Mouse (Mus musculus): ENCODE results near the gene Thsd7a. TPM values are rescaled to one million over a fixed set of nuclear protein-coding genes. Genes with fewer than 3 reads are reported as not detected.

Thsd7a gene
- polyA plus RNA-seq, 1 experiment from 2014 or later = 5.2 TPM

DNA sequence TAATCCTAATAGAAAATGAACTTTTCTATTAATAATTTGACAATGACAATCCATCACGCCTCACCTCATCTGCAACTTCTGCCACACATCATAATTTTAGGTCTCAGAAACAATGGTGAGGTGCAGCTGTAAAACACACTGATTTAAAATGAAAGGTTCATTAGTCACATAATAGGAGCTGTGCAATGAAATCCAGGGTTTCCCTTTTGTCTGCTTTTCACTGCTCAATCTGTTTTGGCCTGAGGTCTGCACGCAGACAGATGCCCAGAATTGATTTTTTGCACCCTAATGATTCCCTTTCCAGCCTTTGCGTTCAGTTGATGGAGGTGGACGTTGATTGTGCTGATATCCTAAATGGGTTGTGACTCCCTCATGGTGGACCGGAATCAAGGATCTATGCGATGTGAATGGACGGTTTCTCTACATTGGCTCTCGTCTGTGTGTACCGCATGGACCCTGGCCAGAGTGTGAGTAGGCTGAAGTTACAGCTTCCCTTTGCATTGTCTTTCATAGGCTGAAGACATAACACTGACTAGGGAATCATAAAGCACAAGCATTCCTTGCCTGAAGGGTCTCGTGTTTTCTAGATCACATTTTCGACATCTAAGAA is 120.5 kb downstream of the Thsd7a start:
- WGBS = 70% methylated on average over 11 of the region's 11 CpGs
- Histone ChIP-seq H3K4me3 (no peak overlapping the region), H3K36me3 (no peaks in the 10 kb centered on the region), H3K4me1 (no peaks in the 10 kb centered on the region), H3K9ac (no peak overlapping the region), H3K9me3 (no peaks in the 10 kb centered on the region), H3K27ac (no peak overlapping the region), H3K4me2 (no peak overlapping the region), H3K27me3 (no peaks in the 10 kb centered on the region)
- ATAC-seq (ENCODE audit: insufficient number of reproducible peaks, low FRiP score, low TSS enrichment, low read depth) = no peak

DNA sequence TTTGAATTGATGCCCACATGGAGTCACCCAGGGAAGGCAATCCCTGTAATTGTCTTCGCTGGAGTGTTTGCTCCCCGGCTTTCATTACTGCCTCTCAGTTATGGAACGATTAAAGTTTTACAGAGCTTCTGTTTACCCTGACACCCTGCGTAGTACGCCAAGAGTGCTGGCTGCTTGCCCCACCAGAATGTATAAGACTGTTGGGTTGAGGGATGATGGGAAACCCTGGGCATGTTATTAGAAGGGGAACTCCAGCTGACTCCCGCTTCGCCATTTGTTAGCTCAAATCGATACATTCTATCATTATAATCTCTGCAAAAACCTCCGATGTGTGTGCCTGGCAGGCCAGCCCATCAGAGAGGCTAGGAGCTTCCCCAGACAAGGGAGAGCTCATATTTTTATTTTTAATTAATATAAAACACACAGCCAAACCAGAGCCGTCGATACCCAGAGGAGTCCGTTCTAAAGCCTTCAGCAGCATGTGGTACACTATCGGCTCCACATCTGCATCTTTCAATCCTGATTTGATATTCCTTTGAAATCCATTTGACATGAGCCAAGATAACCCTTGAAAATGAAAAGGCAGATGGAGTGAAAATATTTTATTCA is 142.5 kb downstream of the Thsd7a start:
- 72% methylated on average over 13 of the region's 13 CpGs for WGBS
- no peaks in the 10 kb centered on the region for H3K9me3 ChIP-seq
- no peaks in the 10 kb centered on the region for H3K36me3 ChIP-seq

GRCm38 (mm10) chr6:12602927-12603326 is 146.3 kb downstream of the Thsd7a start:
- Histone ChIP-seq H3K9ac (no peak overlapping the region), H3K9me3 (no peaks in the 10 kb centered on the region), H3K27me3 (no peaks in the 10 kb centered on the region), H3K36me3 (no peaks in the 10 kb centered on the region), H3K27ac (no peak overlapping the region), H3K4me1 (no peaks in the 10 kb centered on the region), H3K4me2 (no peak overlapping the region), H3K4me3 (no peak overlapping the region)
- no peak for ATAC-seq (ENCODE audit: insufficient number of reproducible peaks, low FRiP score, low TSS enrichment, low read depth)
- WGBS = 68% methylated on average over 2 of the region's 2 CpGs

More for the DNA sequence above, 142.5 kb downstream of the Thsd7a start:
- Histone ChIP-seq H3K4me1 (no peaks in the 10 kb centered on the region), H3K9ac (no peak overlapping the region), H3K4me3 (no peak overlapping the region), H3K4me2 (no peak overlapping the region), H3K27me3 (no peaks in the 10 kb centered on the region), H3K27ac (no peak overlapping the region)
- ATAC-seq (ENCODE audit: insufficient number of reproducible peaks, low FRiP score, low TSS enrichment, low read depth) = no peak

DNA sequence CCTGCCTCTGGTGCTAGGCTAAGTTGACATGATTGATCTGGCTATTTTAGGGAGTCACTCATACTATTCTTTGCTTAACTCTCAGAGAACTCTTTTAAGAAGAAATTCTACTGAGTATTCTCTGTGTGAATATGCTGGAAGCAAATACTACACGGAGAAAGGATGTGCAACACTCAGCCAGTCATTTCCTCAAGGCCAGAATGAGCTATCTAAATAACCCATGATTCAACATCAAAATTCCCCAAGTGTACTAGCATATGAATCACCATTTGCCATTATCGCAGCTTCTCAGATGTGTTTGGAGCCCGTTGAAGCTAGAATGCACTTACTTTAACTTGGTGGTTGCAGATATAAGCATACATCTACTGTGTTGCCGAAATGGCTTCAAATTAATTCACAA is 147.0 kb downstream of the Thsd7a start:
- H3K4me3 ChIP-seq = no peak overlapping the region
- no peak overlapping the region for H3K9ac ChIP-seq
- H3K4me1 ChIP-seq = no peaks in the 10 kb centered on the region
- 86% methylated on average over 4 of the region's 4 CpGs for WGBS
- no peaks in the 10 kb centered on the region for H3K36me3 ChIP-seq
- H3K9me3 ChIP-seq = no peaks in the 10 kb centered on the region
- no peak for ATAC-seq (ENCODE audit: insufficient number of reproducible peaks, low FRiP score, low TSS enrichment, low read depth)
- no peak overlapping the region for H3K4me2 ChIP-seq
- H3K27me3 ChIP-seq = no peaks in the 10 kb centered on the region
- no peak overlapping the region for H3K27ac ChIP-seq

DNA sequence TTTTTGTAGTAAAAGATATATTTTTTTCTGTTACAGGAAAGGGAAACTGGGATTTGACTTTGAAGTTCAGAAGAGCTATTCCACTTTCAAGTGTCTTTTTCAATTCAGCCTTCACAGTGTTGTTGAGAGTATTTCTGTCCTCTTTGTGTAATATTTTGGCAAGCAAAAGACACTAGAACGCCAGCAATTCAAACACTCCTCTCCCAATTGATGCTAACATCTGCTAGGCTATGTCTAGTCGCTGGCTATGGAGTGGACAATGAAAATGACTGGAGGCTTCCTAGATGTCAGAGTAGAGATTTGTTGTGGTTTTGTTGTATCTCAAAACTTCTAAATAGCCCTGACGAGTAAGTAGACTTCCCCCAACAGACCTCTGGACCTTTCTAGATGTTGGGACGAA is 164.8 kb downstream of the Thsd7a start:
- H3K27ac ChIP-seq = no peak overlapping the region
- no peaks in the 10 kb centered on the region for H3K27me3 ChIP-seq
- no peaks in the 10 kb centered on the region for H3K9me3 ChIP-seq
- no peaks in the 10 kb centered on the region for H3K4me1 ChIP-seq
- H3K4me3 ChIP-seq = no peak overlapping the region
- H3K36me3 ChIP-seq = no peaks in the 10 kb centered on the region
- no peak for ATAC-seq (ENCODE audit: insufficient number of reproducible peaks, low FRiP score, low TSS enrichment, low read depth)
- 80% methylated on average over 4 of the region's 4 CpGs for WGBS
- H3K9ac ChIP-seq = no peak overlapping the region
- H3K4me2 ChIP-seq = no peak overlapping the region

- Histone ChIP-seq H3K9ac (no peak overlapping the region), H3K4me2 (no peak overlapping the region), H3K27me3 (no peaks in the 10 kb centered on the region), H3K4me3 (no peak overlapping the region), H3K27ac (no peak overlapping the region), H3K9me3 (no peaks in the 10 kb centered on the region), H3K4me1 (no peaks in the 10 kb centered on the region), H3K36me3 (no peaks in the 10 kb centered on the region)
- 49% methylated on average over 3 of the region's 3 CpGs for WGBS
- ATAC-seq (ENCODE audit: insufficient number of reproducible peaks, low FRiP score, low TSS enrichment, low read depth) = no peak
Measured at GRCm38 (mm10) chr6:12581143-12581542, 168.1 kb downstream of the Thsd7a start.

DNA sequence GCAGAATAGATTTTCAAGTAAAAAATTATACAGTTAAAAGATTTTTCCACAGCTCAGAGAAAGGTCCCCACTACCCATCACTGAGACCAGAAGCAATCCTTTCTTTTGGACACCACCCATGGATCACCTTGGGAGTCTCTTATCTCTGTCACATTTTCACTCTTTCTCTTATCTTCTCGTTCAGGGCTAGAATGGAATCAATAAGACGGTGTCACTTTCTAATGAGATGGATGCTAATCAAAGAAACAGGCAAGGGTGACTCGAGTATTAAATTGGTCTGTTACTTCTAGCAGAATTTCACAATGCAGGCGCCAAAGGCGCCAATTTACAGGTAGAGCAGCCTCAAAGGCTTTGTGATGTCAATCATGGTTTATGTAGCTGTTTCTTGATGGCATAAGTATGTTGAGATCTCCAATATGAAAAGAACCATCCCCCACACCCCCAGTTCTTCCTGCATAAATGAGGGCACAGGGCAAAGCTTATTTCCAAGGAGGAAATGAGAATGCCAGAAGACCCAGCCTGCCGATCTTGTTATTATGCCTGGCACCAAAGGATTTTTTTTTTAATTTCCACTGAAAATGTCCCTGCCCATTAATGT is 173.5 kb downstream of the Thsd7a start:
- Histone ChIP-seq H3K36me3 (no peaks in the 10 kb centered on the region), H3K27ac (no peak overlapping the region), H3K4me1 (no peaks in the 10 kb centered on the region), H3K4me3 (no peak overlapping the region), H3K9ac (no peak overlapping the region), H3K27me3 (no peaks in the 10 kb centered on the region), H3K9me3 (no peaks in the 10 kb centered on the region), H3K4me2 (no peak overlapping the region)
- ATAC-seq (ENCODE audit: insufficient number of reproducible peaks, low FRiP score, low TSS enrichment, low read depth) = no peak
- WGBS = 52% methylated on average over 6 of the region's 6 CpGs

DNA sequence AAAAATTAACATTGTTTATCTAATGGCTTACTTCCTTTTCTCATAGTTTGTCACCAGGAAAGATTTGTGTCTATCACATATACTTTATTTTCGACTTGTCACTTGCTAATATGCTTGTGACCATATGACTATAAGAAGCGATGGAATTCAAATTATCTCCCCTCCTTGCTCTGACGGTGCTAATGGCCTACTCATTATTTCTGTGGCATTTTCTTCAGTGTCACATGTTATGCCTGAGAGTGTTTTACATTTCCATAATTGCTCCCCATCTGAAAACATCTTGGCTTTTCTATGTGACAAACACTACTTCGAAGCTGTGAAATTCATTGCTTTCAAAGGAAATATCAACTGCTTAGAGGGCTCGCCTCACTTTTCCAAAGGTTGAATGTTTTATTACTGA is 177.0 kb downstream of the Thsd7a start:
- ATAC-seq (ENCODE audit: insufficient number of reproducible peaks, low FRiP score, low TSS enrichment, low read depth) = no peak
- 71% methylated on average over 5 of the region's 5 CpGs for WGBS
- Histone ChIP-seq H3K4me2 (no peak overlapping the region), H3K4me3 (no peak overlapping the region), H3K9me3 (no peaks in the 10 kb centered on the region), H3K36me3 (no peaks in the 10 kb centered on the region), H3K4me1 (no peaks in the 10 kb centered on the region), H3K9ac (no peak overlapping the region), H3K27ac (no peak overlapping the region), H3K27me3 (no peaks in the 10 kb centered on the region)

DNA sequence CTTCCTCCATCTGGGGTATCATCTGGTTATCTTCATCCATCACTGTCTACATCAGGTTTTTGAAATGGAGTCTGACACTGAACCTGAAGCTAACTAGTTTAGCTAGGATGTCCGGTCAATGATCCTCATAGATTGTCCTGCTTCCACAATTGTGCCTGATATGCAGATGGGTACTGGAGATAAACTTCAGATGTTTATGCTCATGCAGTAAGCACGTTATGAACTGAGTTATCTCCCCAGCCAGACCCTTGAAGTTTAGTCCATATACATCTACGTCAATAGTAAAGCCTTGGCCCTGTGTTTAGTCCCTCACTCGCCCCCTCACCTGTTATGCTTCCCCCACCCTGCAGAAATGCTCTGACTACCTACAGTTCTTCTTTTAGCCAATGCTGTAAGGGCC is 184.1 kb downstream of the Thsd7a start:
- H3K36me3 ChIP-seq = no peaks in the 10 kb centered on the region
- H3K9ac ChIP-seq = no peak overlapping the region
- H3K9me3 ChIP-seq = no peaks in the 10 kb centered on the region
- no peaks in the 10 kb centered on the region for H3K27me3 ChIP-seq
- H3K27ac ChIP-seq = no peak overlapping the region
- H3K4me3 ChIP-seq = no peak overlapping the region
- WGBS = 83% methylated on average over 4 of the region's 4 CpGs
- ATAC-seq (ENCODE audit: insufficient number of reproducible peaks, low FRiP score, low TSS enrichment, low read depth) = no peak
- no peak overlapping the region for H3K4me2 ChIP-seq
- H3K4me1 ChIP-seq = no peaks in the 10 kb centered on the region

GRCm38 (mm10) chr6:12562336-12562735 is 186.9 kb downstream of the Thsd7a start:
- 80% methylated on average over 3 of the region's 3 CpGs for WGBS
- Histone ChIP-seq H3K4me1 (no peaks in the 10 kb centered on the region), H3K36me3 (no peaks in the 10 kb centered on the region), H3K9ac (no peak overlapping the region), H3K27ac (no peak overlapping the region), H3K9me3 (no peaks in the 10 kb centered on the region), H3K4me3 (no peak overlapping the region), H3K27me3 (no peaks in the 10 kb centered on the region), H3K4me2 (no peak overlapping the region)
- ATAC-seq (ENCODE audit: insufficient number of reproducible peaks, low FRiP score, low TSS enrichment, low read depth) = no peak

- Histone ChIP-seq H3K9ac (no peak overlapping the region), H3K4me2 (no peak overlapping the region), H3K4me1 (no peaks in the 10 kb centered on the region), H3K36me3 (no peaks in the 10 kb centered on the region), H3K4me3 (no peak overlapping the region), H3K9me3 (no peaks in the 10 kb centered on the region), H3K27ac (no peak overlapping the region), H3K27me3 (no peaks in the 10 kb centered on the region)
- 97% methylated on average over 2 of the region's 2 CpGs for WGBS
- no peak for ATAC-seq (ENCODE audit: insufficient number of reproducible peaks, low FRiP score, low TSS enrichment, low read depth)
Measured at GRCm38 (mm10) chr6:12560500-12560899, 188.7 kb downstream of the Thsd7a start.

DNA sequence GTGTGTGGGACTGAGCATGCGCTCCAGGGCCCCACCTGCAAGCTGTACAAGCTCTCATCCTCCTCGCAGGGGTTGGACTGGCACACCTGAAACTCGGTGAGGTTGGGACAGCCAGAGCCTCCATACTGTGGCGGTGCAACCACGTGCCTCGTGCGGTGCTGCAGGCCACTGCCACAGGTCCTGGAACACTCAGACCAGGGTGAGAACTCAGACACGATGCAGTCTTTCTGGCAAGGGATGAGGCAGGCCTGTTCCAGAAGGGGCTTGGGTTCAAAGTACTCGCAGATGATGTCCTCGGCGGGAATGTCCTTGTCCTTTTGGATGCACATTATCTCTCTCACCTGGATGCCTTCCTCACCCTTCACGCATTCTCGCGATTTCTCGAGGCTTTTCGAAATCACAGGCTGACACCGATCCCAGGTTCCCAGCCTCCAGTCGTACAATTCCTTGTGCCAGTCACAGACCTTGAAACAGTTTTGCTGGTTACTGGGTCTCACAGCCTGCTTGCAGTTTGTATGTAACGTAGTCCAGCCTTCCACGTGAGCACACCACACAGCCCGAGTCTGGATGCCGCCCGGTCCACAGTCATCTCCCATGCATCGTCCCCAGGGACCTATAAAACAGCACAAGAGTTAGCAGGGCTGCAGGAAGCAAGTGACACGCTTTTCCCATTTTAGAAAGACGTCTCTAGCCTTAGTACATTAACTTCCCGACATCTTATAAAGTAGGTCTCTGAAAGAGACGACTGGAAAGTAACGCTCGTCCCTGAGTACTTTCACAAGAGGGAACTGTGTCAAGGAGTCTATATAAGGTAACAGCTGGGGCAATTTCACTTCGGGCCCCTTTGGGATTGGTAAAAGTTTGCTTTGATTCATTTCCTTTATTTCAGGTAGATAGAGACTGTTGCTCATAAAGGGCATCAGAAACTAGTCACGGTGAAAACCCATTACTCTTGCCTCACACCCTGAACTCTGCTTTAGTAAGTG is 193.8 kb downstream of the Thsd7a start:
- no peak overlapping the region for H3K27ac ChIP-seq
- no peaks in the 10 kb centered on the region for H3K27me3 ChIP-seq
- H3K36me3 ChIP-seq = no peaks in the 10 kb centered on the region
- no peaks in the 10 kb centered on the region for H3K4me1 ChIP-seq
- 0 out of 2 replicates have a peak, but pooled peaks have one; percentile 55 for ATAC-seq (ENCODE audit: insufficient number of reproducible peaks, low FRiP score, low TSS enrichment, low read depth)
- peak overlapping the region; percentile 19 for H3K4me2 ChIP-seq
- no peak overlapping the region for H3K4me3 ChIP-seq
- 62% methylated on average over 32 of the region's 32 CpGs for WGBS
- H3K9ac ChIP-seq = no peak overlapping the region
- no peaks in the 10 kb centered on the region for H3K9me3 ChIP-seq
